Mouse (Mus musculus) neural tube, embryonic 13.5 days (tissue): ENCODE data around the gene Ncor2. TPM values are rescaled to one million over a fixed set of nuclear protein-coding genes. Genes with fewer than 3 reads are reported as not detected.

ENCODE experiments used
- ATAC-seq: fragments of 200-750 bp; cut with Nextera tagmentation; 2 replicates; pipeline ENCODE4 v1.8.0; 2017; ENCODE audit warnings: low read depth, mild to moderate bottlenecking, moderate TSS enrichment, moderate library complexity
- H3K27ac ChIP-seq: fragments of 300-500 bp; sonication (generic); replicated peaks from 2 replicates; pipeline ENCODE4 v1.5.1; 2015; ENCODE audit warnings: moderate library complexity, mild to moderate bottlenecking, inconsistent platforms
- H3K27me3 ChIP-seq: fragments of 300-500 bp; sonication (generic); 2 replicates; pipeline ENCODE4 v1.6.1; 2015; ENCODE audit warnings: mild to moderate bottlenecking, inconsistent platforms
- H3K36me3 ChIP-seq: fragments of 300-500 bp; sonication (generic); 2 replicates; pipeline ENCODE4 v1.6.1; 2015; ENCODE audit warnings: mild to moderate bottlenecking, inconsistent platforms
- H3K4me1 ChIP-seq: fragments of 300-500 bp; sonication (generic); replicated peaks from 2 replicates; pipeline ENCODE4 v1.6.1; 2015; ENCODE audit warnings: inconsistent platforms
- H3K4me2 ChIP-seq: fragments of 300-500 bp; sonication (generic); 2 replicates; pipeline ENCODE4 v1.6.1; 2015; ENCODE audit warnings: inconsistent platforms, mild to moderate bottlenecking, moderate library complexity
- H3K4me3 ChIP-seq: fragments of 300-500 bp; sonication (generic); 2 replicates; pipeline ENCODE4 v1.5.1; 2015; ENCODE audit warnings: mild to moderate bottlenecking, inconsistent platforms
- H3K9ac ChIP-seq: fragments of 300-500 bp; sonication (generic); 2 replicates; pipeline ENCODE4 v1.6.1; 2015; ENCODE audit warnings: moderate library complexity, mild to moderate bottlenecking, inconsistent platforms
- H3K9me3 ChIP-seq: fragments of 300-500 bp; sonication (generic); 2 replicates; pipeline ENCODE4 v1.6.1; 2016; ENCODE audit warnings: inconsistent platforms
- WGBS: fragments of 180-500 bp; shearing (Covaris S2); methylation state at CpG from one replicate; pipeline ENCODE4 v1.1.7; 2015; 5-methylcytosine and 5-hydroxymethylcytosine counted together
- polyA plus RNA-seq: library from polyadenylated mRNA; unstranded; fragments of >200 nt; fragmentation: Nextera tagmentation; extraction: Ambion mirVana; gene quantifications from 2 replicates; pipeline ENCODE4 v1.2.1, GENCODE M21; 2015

The Ncor2 gene
- polyA plus RNA-seq, 1 experiment from 2014 or later: 29.2 TPM

DNA sequence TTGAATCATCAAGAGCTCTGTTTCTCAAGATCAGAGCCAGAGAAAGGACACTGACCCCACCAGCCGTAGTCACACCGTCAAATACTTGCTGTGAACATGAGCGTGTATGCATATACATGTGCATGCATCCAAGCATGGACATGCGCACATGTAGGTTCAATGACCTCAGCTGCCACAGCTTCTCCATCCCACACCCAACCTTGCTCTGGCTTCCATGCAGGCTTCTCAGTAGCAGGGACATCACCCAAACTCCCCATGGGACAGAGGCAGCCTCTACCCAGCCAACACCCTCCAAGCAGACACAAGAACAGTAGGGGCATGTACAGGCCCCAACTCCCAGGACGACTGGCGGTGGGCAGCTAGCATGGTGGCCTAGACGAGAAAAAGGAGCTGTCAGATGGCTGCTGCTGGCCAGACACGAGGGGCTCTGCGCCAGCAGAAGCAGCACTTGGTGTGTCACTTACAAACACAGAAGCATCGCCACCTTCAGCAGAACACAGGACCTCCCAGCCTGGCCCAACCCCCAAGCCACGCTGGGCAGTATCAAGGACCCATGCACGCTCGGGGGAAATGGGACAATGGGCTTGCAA is 40.1 kb downstream of the Ncor2 start:
- H3K4me3 ChIP-seq: no peak overlapping the region
- no peaks in the 10 kb centered on the region for H3K36me3 ChIP-seq
- H3K4me2 ChIP-seq: no peak overlapping the region
- ATAC-seq: no peak
- WGBS: 81% methylated on average over 13 of the region's 13 CpGs
- H3K9ac ChIP-seq: 0 out of 2 replicates have a peak overlapping the region, but pooled peaks have one; percentile 23
- no peaks in the 10 kb centered on the region for H3K9me3 ChIP-seq
- no peaks in the 10 kb centered on the region for H3K27me3 ChIP-seq
- H3K4me1 ChIP-seq: peaks cover 100% of the 10 kb centered on the region
- H3K27ac ChIP-seq: peak overlapping the region; percentile 98

DNA sequence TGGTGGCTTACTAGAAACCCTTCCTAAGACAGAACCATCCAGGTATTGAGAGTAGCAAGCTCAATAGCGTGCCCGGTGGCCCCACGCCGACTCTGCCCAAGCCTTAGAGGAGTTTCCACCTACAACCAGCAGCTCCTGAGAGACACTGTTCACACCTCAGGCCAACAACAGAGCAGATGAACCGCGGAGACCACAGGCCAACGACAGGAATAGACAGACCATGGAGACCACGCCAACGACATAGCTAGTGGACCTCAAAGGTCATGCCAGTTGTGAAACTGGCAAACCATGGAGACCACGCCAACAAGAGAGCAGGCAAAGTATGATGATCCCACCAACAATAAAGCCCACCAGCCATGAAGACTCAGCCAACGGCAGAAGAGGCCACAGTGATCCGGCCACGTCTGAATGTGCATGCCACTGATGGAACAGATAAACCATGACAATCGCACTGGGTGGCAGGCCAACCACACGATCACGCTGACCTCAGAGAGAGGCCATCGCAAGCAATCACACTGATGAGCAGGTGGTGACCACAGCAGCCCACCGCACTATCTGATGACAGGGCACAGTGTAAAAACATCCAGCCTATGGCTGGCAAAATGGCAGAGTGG is 41.2 kb downstream of the Ncor2 start:
- H3K4me1 ChIP-seq: peaks cover 100% of the 10 kb centered on the region
- no peak overlapping the region for H3K9ac ChIP-seq
- no peaks in the 10 kb centered on the region for H3K36me3 ChIP-seq
- H3K4me2 ChIP-seq: no peak overlapping the region
- peak overlapping the region; percentile 62 for H3K27ac ChIP-seq
- H3K9me3 ChIP-seq: no peaks in the 10 kb centered on the region
- H3K4me3 ChIP-seq: no peak overlapping the region
- 90% methylated on average over 18 of the region's 18 CpGs for WGBS
- H3K27me3 ChIP-seq: no peaks in the 10 kb centered on the region
- ATAC-seq: no peak

DNA sequence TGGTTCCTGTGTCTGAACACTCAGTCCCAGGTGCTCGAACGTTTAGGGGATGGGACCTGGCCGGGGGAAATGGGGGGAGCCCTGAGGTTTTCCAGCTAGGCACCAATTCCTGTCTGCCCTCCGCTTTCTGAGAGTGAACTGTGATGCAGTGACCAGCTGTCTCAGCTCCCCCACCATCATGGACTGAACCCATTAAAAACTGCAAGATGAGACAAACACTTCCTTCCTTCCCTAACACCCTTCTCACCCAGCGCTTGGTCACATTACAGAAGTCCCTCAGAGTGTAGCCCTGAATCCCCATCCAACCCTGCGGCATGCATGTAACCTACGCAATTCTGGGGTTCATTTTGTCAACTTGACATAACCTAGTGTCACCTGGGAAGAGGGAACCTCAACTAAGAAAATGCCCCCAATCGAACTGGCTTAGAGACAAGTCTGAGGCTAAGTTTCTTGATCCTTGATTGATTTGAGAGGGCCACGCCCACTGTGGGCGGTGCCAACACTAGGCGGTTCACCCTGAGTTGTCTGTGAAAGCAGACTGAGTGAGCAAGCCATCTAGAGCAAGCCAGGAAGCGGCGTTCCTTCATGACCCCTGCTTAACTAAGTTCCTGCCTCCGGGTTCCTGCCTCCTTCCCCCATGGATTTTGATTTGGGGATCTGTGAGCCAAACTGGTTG is 41.9 kb downstream of the Ncor2 start:
- no peak for ATAC-seq
- H3K9ac ChIP-seq: peak overlapping the region; percentile 54
- WGBS: 54% methylated on average over 14 of the region's 14 CpGs
- 0 out of 2 replicates have a peak overlapping the region, but pooled peaks have one; percentile 3 for H3K4me2 ChIP-seq
- peak overlapping the region; percentile 62 for H3K27ac ChIP-seq
- peaks cover 100% of the 10 kb centered on the region for H3K4me1 ChIP-seq
- no peaks in the 10 kb centered on the region for H3K27me3 ChIP-seq
- no peaks in the 10 kb centered on the region for H3K9me3 ChIP-seq
- no peaks in the 10 kb centered on the region for H3K36me3 ChIP-seq
- H3K4me3 ChIP-seq: no peak overlapping the region

DNA sequence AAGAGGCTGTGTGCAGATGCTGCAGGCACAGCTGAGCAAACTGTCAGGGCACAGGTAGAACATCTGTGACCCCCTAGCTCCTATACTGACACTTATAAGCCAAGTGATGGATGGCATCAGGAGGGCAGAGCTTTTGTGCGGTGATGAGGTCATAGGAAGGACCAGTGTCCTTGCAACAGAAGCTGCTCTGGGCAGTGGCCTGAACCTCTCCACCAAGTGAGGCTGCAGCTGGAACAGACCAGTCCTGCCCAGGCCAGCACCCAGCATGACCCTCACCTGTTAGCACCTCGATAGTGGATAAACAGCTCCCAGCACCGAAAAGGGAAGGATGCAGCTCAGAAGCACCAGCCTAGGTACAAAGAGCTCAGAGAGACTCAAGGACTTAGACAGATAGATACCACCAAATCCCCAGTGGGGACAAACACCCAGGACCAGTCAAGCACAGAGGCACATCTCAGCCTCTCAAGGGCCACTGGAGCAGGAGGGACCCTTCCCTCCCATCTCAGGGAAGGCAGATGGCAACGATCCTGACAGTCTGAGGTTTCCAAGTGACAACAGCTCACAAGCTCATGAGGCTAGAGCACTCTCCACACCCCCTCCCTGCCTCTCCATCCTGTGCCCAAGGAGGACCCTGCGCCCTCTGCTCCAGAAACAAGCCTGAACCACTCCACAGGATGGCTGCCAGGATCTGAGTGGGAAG is 42.6 kb downstream of the Ncor2 start:
- peak overlapping the region; percentile 62 for H3K27ac ChIP-seq
- 0 out of 2 replicates have a peak overlapping the region, but pooled peaks have one; percentile 3 for H3K4me2 ChIP-seq
- no peak for ATAC-seq
- H3K36me3 ChIP-seq: no peaks in the 10 kb centered on the region
- H3K4me1 ChIP-seq: peaks cover 100% of the 10 kb centered on the region
- no peaks in the 10 kb centered on the region for H3K9me3 ChIP-seq
- no peak overlapping the region for H3K4me3 ChIP-seq
- WGBS: 65% methylated on average over 5 of the region's 5 CpGs
- no peaks in the 10 kb centered on the region for H3K27me3 ChIP-seq
- peak overlapping the region; percentile 54 for H3K9ac ChIP-seq

DNA sequence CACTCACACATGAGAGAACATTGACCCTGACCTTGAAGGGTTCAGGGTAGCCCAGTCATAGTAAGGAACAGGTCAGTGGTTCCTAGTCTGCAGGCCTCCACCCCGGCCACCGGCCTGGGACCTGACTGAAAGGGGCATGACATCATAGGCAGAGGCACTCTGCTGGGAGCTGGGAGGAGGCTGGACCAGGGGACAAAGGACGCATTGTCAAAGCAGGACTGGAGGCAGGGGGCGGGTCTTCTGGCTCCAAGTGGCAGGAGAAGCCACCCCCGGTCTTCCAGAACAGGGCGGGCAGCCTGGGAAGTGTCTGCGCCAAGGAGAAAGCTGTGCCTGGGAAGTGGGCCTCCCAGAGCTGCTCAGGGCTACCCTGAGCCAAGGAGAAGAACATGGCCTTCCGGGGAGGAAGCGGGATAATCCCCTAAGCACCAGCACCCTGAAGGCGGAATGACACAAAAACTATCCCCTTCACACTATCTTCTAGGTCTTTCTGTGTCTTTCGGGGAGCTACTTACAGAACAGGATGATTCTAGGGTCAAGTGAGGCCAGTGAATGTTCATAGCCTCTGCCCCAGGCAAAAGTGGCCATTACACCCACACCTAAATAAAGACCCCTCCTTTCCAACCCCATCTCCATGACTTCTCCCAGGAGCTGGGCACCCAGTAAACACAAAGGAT is 44.1 kb downstream of the Ncor2 start:
- H3K9me3 ChIP-seq: no peaks in the 10 kb centered on the region
- peak overlapping the region; percentile 10 for H3K4me2 ChIP-seq
- ATAC-seq: peak; percentile 71
- 14% methylated on average over 11 of the region's 11 CpGs for WGBS
- peak overlapping the region; percentile 53 for H3K9ac ChIP-seq
- H3K4me3 ChIP-seq: no peak overlapping the region
- H3K27me3 ChIP-seq: no peaks in the 10 kb centered on the region
- peaks cover 100% of the 10 kb centered on the region for H3K4me1 ChIP-seq
- H3K36me3 ChIP-seq: no peaks in the 10 kb centered on the region
- peak overlapping the region; percentile 91 for H3K27ac ChIP-seq

DNA sequence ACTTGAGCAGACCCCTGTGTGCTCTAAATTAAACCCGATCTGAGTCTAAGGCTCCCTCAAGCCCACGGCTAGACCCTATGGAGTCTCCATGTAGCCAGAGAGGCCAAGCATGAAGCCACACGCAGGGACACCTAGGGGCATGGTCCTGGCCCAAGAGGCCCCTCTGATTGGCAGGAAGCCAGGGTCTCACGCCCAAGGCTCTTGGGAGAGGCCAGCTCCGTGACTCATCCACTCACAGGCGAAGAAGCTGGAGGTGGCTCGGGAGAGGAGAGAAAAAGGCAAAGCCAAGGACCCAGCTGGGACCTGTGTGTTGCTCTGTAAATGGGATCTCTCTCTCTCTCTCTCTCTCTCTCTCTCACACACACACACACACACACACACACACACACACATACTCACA is 44.6 kb downstream of the Ncor2 start:
- Histone ChIP-seq H3K27ac (peak overlapping the region; percentile 91), H3K36me3 (no peaks in the 10 kb centered on the region), H3K9me3 (no peaks in the 10 kb centered on the region), H3K9ac (peak overlapping the region; percentile 53), H3K4me1 (peaks cover 100% of the 10 kb centered on the region), H3K4me3 (no peak overlapping the region), H3K27me3 (no peaks in the 10 kb centered on the region), H3K4me2 (peak overlapping the region; percentile 10)
- ATAC-seq: peak; percentile 20; the same call in 1 of the 2 replicates
- 16% methylated on average over 7 of the region's 7 CpGs for WGBS

DNA sequence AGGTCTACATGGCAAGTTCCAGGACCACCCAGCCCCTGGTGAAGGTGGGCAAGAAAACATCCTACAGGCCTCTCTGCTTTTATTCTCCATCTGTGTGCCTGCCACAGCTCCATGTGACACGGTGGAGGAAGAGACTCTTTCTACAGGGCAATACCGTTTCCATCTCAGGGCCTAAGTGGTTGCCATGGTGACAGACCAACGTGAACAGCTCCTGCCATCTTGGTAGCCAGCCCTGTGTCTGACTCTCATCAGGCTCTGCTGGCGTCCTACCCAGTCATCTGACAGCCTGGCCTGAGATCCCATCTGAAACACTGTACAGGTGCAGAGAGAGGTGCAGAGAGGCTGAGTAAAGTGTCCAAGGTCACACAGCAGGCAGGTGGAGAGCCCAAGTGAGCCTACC is 45.4 kb downstream of the Ncor2 start:
- peak overlapping the region; percentile 91 for H3K27ac ChIP-seq
- 22% methylated on average over 4 of the region's 4 CpGs for WGBS
- H3K9me3 ChIP-seq: no peaks in the 10 kb centered on the region

DNA sequence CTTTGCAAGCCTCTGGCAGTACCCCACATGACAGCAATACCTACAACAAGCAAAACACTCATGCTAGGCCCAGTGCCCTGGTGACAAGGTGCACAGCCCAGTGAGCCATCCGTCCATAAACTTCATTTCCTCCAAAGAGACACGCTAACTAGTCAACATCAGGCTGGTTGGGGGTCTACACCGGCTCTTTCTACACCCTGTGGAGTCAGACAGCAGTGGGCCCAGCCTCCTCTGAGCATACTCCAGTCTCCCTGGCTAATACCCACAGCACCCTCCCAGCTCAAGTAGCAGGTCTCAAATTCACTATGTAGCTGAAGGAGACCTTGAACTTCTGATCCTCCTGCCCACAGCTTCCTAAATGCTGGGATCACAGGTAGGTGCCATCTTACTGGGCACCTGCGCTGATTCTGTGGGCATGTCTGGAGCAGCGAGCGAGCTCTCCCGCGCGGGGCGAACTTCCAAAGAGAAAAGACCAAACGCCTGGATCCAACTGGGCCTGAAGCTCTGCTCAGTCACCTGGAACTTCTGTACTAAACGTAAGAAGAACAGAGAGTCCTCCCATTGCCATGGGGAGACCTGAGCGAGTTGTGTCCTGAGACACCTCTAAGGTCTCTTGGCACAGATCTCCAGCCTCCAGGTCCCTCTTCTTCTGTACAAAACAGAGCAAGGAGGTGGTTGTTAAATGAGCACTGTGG is 46.3 kb downstream of the Ncor2 start:
- peak overlapping the region; percentile 91; the same call in 1 of the 2 replicates for H3K27ac ChIP-seq
- no peak for ATAC-seq
- 94% methylated on average over 13 of the region's 13 CpGs for WGBS

More for the DNA sequence above, 45.4 kb downstream of the Ncor2 start:
- H3K4me1 ChIP-seq: peaks cover 100% of the 10 kb centered on the region
- no peak overlapping the region for H3K9ac ChIP-seq
- H3K4me3 ChIP-seq: no peak overlapping the region
- H3K27me3 ChIP-seq: no peaks in the 10 kb centered on the region
- H3K4me2 ChIP-seq: no peak overlapping the region
- no peaks in the 10 kb centered on the region for H3K36me3 ChIP-seq
- ATAC-seq: no peak

DNA sequence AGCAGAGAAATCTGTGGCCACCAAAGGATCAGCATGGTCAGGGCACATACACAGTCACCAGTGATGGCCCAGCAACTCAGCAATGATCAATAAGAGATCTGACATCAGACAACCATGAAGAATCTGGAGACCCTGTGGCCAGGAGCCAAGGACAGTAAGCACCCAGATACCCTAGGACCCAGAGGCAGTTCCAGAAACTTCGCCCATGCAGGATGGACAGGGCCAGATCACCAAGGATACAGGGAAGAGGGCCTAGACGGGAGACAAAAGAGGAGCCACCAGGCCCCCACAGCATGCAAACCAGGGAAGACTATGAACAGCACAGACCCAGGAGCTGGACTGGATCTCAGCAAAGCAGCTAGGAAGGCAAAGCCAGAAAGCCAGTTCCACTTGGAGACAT is 47.0 kb downstream of the Ncor2 start:
- no peak overlapping the region for H3K4me2 ChIP-seq
- H3K27me3 ChIP-seq: no peaks in the 10 kb centered on the region
- ATAC-seq: no peak
- H3K4me3 ChIP-seq: no peak overlapping the region
- no peak overlapping the region for H3K9ac ChIP-seq
- peaks cover 99% of the 10 kb centered on the region for H3K4me1 ChIP-seq
- H3K9me3 ChIP-seq: no peaks in the 10 kb centered on the region
- no peaks in the 10 kb centered on the region for H3K36me3 ChIP-seq
- 63% methylated on average over 2 of the region's 2 CpGs for WGBS
- H3K27ac ChIP-seq: peak overlapping the region; percentile 77

More for the DNA sequence above, 46.3 kb downstream of the Ncor2 start:
- Histone ChIP-seq H3K27me3 (no peaks in the 10 kb centered on the region), H3K4me3 (no peak overlapping the region), H3K4me1 (peaks cover 100% of the 10 kb centered on the region), H3K4me2 (no peak overlapping the region), H3K9me3 (no peaks in the 10 kb centered on the region), H3K9ac (no peak overlapping the region), H3K36me3 (no peaks in the 10 kb centered on the region)

DNA sequence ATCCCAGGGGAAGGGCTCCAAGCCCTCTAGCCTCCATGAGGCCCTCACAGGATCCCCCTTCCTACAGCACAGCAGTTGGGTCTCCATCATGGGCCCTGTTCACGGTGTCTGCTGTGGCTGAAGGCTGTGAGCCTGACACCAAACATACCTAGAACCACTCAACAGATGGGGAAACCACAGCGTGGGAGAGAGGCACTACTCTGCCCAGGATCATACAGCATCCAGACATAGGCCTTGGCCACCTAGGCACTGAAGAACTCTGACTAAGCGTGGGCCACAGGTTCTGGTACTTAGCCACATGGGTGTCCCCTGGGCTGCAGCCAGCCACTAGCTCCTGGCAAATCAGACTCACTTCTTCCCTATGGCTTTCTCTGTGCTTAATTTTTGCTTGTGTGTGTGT is 48.6 kb downstream of the Ncor2 start:
- WGBS: 85% methylated on average over 3 of the region's 3 CpGs
- peak overlapping the region; percentile 77 for H3K27ac ChIP-seq
- H3K27me3 ChIP-seq: no peaks in the 10 kb centered on the region

DNA sequence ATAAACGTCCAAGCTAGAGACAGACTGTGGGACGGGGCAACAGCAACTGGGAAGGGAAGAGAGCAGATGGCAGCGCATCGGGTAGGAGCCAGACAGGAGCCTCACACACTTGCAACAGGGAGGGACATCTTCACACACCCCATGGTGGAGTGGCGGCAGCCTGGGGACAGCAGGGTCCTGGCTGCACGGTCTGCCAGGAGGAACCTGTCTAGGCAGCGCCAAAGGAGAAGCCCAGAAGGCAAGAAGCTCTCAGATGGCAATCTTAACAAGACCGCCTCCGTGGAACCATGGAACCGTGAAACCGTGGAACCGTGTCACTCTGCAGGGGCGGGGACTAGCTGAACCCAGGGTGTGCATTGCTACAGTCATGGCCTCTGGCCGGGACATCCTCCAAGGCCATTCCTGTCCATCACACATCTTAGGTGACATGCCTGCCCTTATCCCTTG is 50.1 kb downstream of the Ncor2 start:
- no peak; the same call in 1 of the 2 replicates for ATAC-seq
- Histone ChIP-seq H3K4me2 (no peak overlapping the region), H3K4me3 (no peak overlapping the region), H3K4me1 (peaks cover 94% of the 10 kb centered on the region), H3K27me3 (no peaks in the 10 kb centered on the region), H3K9ac (peak overlapping the region; percentile 47; the same call in 1 of the 2 replicates), H3K36me3 (no peaks in the 10 kb centered on the region), H3K9me3 (no peaks in the 10 kb centered on the region), H3K27ac (peak overlapping the region; percentile 83)
- 57% methylated on average over 14 of the region's 14 CpGs for WGBS

More for the DNA sequence above, 48.6 kb downstream of the Ncor2 start:
- ATAC-seq: no peak
- H3K36me3 ChIP-seq: no peaks in the 10 kb centered on the region
- H3K9me3 ChIP-seq: no peaks in the 10 kb centered on the region
- no peak overlapping the region for H3K4me3 ChIP-seq
- H3K4me2 ChIP-seq: no peak overlapping the region
- no peak overlapping the region for H3K9ac ChIP-seq
- H3K4me1 ChIP-seq: peaks cover 94% of the 10 kb centered on the region
